Mouse (Mus musculus) layer of hippocampus, postnatal 14 days (tissue): Measurements from ENCODE around the gene Gm7735. TPM values are rescaled to one million over a fixed set of nuclear protein-coding genes. Genes with fewer than 3 reads are reported as not detected.
"Not testable (repeated sequence)": the region's sequence is repeated elsewhere in the genome, so short reads cannot be mapped to it uniquely, and the experiment has no call there.

ENCODE experiments used
- DNase-seq, 2 experiments: peaks; one replicate each; pipeline ENCODE4 v3.0.0; 2021 to 2022; ENCODE audit warnings: low spot score in 2 of 2, mixed read lengths in 1 of 2
- long read RNA-seq, 2 experiments: library from polyadenylated mRNA; stranded (forward); transcript quantifications; one replicate each; pipeline ENCODE4 v2.0.0; 2021
- total RNA-seq, 2 experiments: library from RNA; stranded (reverse); gene quantifications; 2 replicates each; pipeline ENCODE4 v1.2.3; 2021

Gm7735 gene
- total RNA-seq, result not detected
- long read RNA-seq, experiment 1, result 0 reads
- long read RNA-seq, experiment 2, result 0 reads

GRCm38 (mm10) chr16:89169190-89169589, at the start of gene Gm7735:
TSS of gene Gm7735 (plus strand) at chr16:89169490.
- DNase-seq, result not testable (repeated sequence)

DNA sequence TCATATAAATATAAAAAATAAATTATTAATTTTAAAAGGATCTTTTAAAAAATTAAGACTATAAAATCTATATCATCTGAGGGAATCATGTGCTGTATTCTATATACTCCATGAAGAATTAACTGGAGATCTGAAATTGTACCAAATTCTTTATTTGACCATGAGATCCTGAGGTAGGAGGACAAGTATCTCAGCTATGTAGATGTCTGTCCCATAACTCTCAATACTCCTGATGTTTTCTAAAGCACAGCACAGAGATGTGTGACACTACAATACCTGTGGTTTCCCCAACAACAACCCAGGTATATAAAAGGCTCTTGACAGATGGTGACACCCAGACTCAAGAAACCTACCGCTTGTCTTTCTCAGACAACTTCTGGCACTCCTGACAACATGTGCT, 28.7 kb upstream of the Gm7735 start, which contains the start of gene Gm6358:
Gene Gm6358 (plus strand): TSS at position 301 of the 400 bp plus-strand sequence.
- DNase-seq, result no peak

- no peak for DNase-seq
These were observed 18.5 kb upstream of the Gm7735 start, which contains the start of gene Gm10061 for GRCm38 (mm10) chr16:89150786-89151185. TSS of gene Gm10061 (plus strand) at chr16:89151086.

DNA sequence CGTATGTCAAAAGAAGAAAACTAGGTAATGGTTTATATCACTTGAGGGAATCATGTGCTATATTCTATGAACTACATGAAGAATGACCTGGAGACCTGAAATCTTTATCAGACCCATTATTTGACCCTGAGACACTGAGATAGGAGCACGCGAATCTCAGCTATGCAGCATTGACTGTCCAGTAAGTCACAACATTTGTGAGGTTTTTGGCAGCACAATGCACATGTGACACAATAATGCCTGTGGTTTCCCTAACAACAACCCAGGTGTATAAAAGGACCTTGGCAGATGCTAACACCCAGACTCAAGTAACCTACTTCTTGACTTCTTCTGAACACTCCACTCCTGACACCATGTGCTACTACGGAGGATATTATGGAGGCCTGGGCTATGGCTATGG, 11.6 kb upstream of the Gm7735 start, which contains the start of gene Gm9789:
Gene Gm9789 (plus strand): TSS at position 301 of the 400 bp plus-strand sequence.
- DNase-seq, result no peak

- DNase-seq, result no peak
These were observed 5.1 kb downstream of the Gm7735 start, which contains the start of gene 1110057P08Rik for GRCm38 (mm10) chr16:89174435-89174834. TSS of gene 1110057P08Rik (plus strand) at chr16:89174735.

GRCm38 (mm10) chr16:89188621-89189020, 19.3 kb downstream of the Gm7735 start:
- DNase-seq, result no peak

DNA sequence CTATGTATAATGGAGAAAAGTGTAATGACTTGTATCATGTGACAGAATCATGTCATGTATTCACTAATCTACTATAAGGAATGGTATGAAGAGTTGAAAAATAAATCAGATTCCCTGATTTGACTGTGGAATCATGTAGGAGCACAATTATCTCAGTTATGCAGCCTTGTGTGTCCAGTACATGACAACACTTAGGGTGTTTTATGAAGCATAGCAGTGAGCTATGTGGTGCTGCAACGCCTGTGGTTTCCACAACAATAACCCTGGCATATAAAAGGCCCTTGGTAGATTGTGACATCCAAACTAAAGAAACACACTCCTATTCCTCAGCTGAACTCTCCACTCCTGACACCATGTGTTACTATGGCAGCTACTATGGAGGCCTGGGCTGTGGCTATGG, 36.3 kb downstream of the Gm7735 start, which contains the start of gene Krtap20-2:
Gene Krtap20-2 (plus strand): TSS at position 301 of the 400 bp plus-strand sequence.
- no peak for DNase-seq

Other genes starting within 250 kb of the Gm7735 start
- not detected for gene Krtap19-9b, start 237.2 kb upstream of the Gm7735 start, total RNA-seq
- gene Krtap16-3, start 206.6 kb upstream of the Gm7735 start, total RNA-seq, result not detected
- gene Krtap22-2, start 158.7 kb upstream of the Gm7735 start, total RNA-seq, result not detected
- not detected for gene Gm10229, start 154.2 kb upstream of the Gm7735 start, total RNA-seq
- gene Krtap6-1, start 137.8 kb upstream of the Gm7735 start, total RNA-seq, result not detected
- not detected for gene Gm10228, start 128.0 kb upstream of the Gm7735 start, total RNA-seq
- not detected for gene Krtap6-5, start 121.6 kb upstream of the Gm7735 start, total RNA-seq
- not detected for gene 1110025L11Rik, start 105.5 kb upstream of the Gm7735 start, total RNA-seq
- gene Krtap6-3, start 85.5 kb upstream of the Gm7735 start, total RNA-seq, result not detected
- not detected for gene Gm6358, start 28.6 kb upstream of the Gm7735 start, total RNA-seq
- gene Gm10061, start 18.4 kb upstream of the Gm7735 start, total RNA-seq, result not detected
- not detected for gene Gm9789, start 11.5 kb upstream of the Gm7735 start, total RNA-seq
- not detected for gene 1110057P08Rik, start 5.2 kb downstream of the Gm7735 start, total RNA-seq
- gene Krtap20-2, start 36.4 kb downstream of the Gm7735 start, total RNA-seq, result not detected
- not detected for gene Krtap21-1, start 234.4 kb downstream of the Gm7735 start, total RNA-seq